Mouse (Mus musculus) heart, adult 18-20 months (tissue): ENCODE measurements around the gene Babam2. TPM values are rescaled to one million over a fixed set of nuclear protein-coding genes. Genes with fewer than 3 reads are reported as not detected.
A peak's percentile ranks its signal among the peaks of the same experiment; 100 is the strongest.
"Not testable (repeated sequence)": the region's sequence is repeated elsewhere in the genome, so short reads cannot be mapped to it uniquely, and the experiment has no call there.

Source experiments
- DNase-seq, 2 experiments: peaks; one replicate each; pipeline ENCODE4 v3.0.0; 2021 to 2022; ENCODE audit warnings: mixed read lengths in 1 of 2
- total RNA-seq, 2 experiments: library from RNA; stranded (reverse); gene quantifications; 2 replicates each; pipeline ENCODE4 v1.2.3; 2021

Gene Babam2
- total RNA-seq, 2 experiments from 2014 or later, result 31.5 to 37.7 TPM

- no peak for DNase-seq
These were observed 132.1 kb downstream of the Babam2 start for GRCm38 (mm10) chr5:31829588-31829987.

- DNase-seq, result no peak
These were observed 134.1 kb downstream of the Babam2 start for GRCm38 (mm10) chr5:31831587-31831986.

GRCm38 (mm10) chr5:31835691-31836090 is 138.2 kb downstream of the Babam2 start:
- no peak for DNase-seq

- DNase-seq, result no peak
These were observed 142.5 kb downstream of the Babam2 start for GRCm38 (mm10) chr5:31839973-31840372.

- DNase-seq, result no peak
These were observed 142.9 kb downstream of the Babam2 start for GRCm38 (mm10) chr5:31840406-31840805.

GRCm38 (mm10) chr5:31844856-31845255 is 147.4 kb downstream of the Babam2 start:
- DNase-seq, result no peak

- no peak for DNase-seq
These were observed 149.5 kb downstream of the Babam2 start for GRCm38 (mm10) chr5:31846971-31847370.

GRCm38 (mm10) chr5:31848995-31849394 is 151.5 kb downstream of the Babam2 start:
- DNase-seq, result peak; percentile 41 to 51

- no peak for DNase-seq
These were observed 155.3 kb downstream of the Babam2 start for GRCm38 (mm10) chr5:31852786-31853185.

GRCm38 (mm10) chr5:31853831-31854230 is 156.3 kb downstream of the Babam2 start:
- DNase-seq, result no peak

- not testable (repeated sequence) for DNase-seq
These were observed 161.4 kb downstream of the Babam2 start for GRCm38 (mm10) chr5:31858877-31859276.

GRCm38 (mm10) chr5:31860426-31860825 is 162.9 kb downstream of the Babam2 start:
- no peak for DNase-seq

GRCm38 (mm10) chr5:31860831-31861624 is 163.5 kb downstream of the Babam2 start:
- no peak for DNase-seq

- no peak for DNase-seq
These were observed 165.4 kb downstream of the Babam2 start for GRCm38 (mm10) chr5:31862753-31863468.

- DNase-seq, result no peak
These were observed 166.6 kb downstream of the Babam2 start for GRCm38 (mm10) chr5:31864095-31864494.

GRCm38 (mm10) chr5:31866071-31866470 is 168.6 kb downstream of the Babam2 start:
- no peak for DNase-seq

GRCm38 (mm10) chr5:31870856-31871520 is 173.5 kb downstream of the Babam2 start:
- peak; percentile 36 to 75 for DNase-seq

GRCm38 (mm10) chr5:31873328-31873727 is 175.8 kb downstream of the Babam2 start:
- DNase-seq, result no peak

GRCm38 (mm10) chr5:31874543-31874942 is 177.1 kb downstream of the Babam2 start:
- DNase-seq, result no peak

- DNase-seq, result no peak
These were observed 178.0 kb downstream of the Babam2 start for GRCm38 (mm10) chr5:31875443-31875842.

- peak; percentile 78 to 87 for DNase-seq
These were observed 178.9 kb downstream of the Babam2 start for GRCm38 (mm10) chr5:31876216-31876974.

- no peak for DNase-seq
These were observed 183.0 kb downstream of the Babam2 start for GRCm38 (mm10) chr5:31880457-31880856.
